Mouse (Mus musculus) limb, embryonic 11.5 days (tissue): Measurements from ENCODE around the gene C130074G19Rik. TPM values are rescaled to one million over a fixed set of nuclear protein-coding genes. Genes with fewer than 3 reads are reported as not detected.

Experiments
- ATAC-seq: fragments of 200-750 bp; cut with Nextera tagmentation; 2 replicates; pipeline ENCODE4 v1.8.0; 2017; ENCODE audit warnings: low read depth; ENCODE audit not compliant: insufficient number of reproducible peaks, low FRiP score, low TSS enrichment
- DNase-seq: peaks from one replicate; pipeline ENCODE4 v3.0.0-alpha.2; 2015; ENCODE audit warnings: low spot score
- H3K27ac ChIP-seq: fragments of 300-500 bp; sonication (generic); replicated peaks from 2 replicates; pipeline ENCODE4 v1.5.1; 2014; ENCODE audit warnings: low read depth, mild to moderate bottlenecking, low read length
- H3K27me3 ChIP-seq: fragments of 300-500 bp; sonication (generic); 2 replicates; pipeline ENCODE4 v1.6.1; 2014; ENCODE audit warnings: mild to moderate bottlenecking, low read length, mixed read lengths; ENCODE audit not compliant: control insufficient read depth, insufficient read depth
- H3K36me3 ChIP-seq: fragments of 300-500 bp; sonication (generic); 2 replicates; pipeline ENCODE4 v1.6.1; 2014; ENCODE audit warnings: mild to moderate bottlenecking, low read length, moderate library complexity, mixed read lengths; ENCODE audit not compliant: control insufficient read depth, insufficient read depth
- H3K4me1 ChIP-seq: fragments of 300-500 bp; sonication (generic); 2 replicates; pipeline ENCODE4 v1.6.1; 2014; ENCODE audit warnings: low read length, mixed read lengths; ENCODE audit not compliant: control insufficient read depth, insufficient read depth
- H3K4me2 ChIP-seq: fragments of 300-500 bp; sonication (generic); 2 replicates; pipeline ENCODE4 v1.6.1; 2014; ENCODE audit warnings: low read depth, mild to moderate bottlenecking, moderate library complexity; ENCODE audit not compliant: severe bottlenecking
- H3K4me3 ChIP-seq: fragments of 300-500 bp; sonication (generic); 2 replicates; pipeline ENCODE4 v1.5.1; 2014; ENCODE audit warnings: low read depth, low read length
- H3K9ac ChIP-seq: fragments of 300-500 bp; sonication (generic); 2 replicates; pipeline ENCODE4 v1.6.1; 2014; ENCODE audit warnings: mild to moderate bottlenecking, low read length
- H3K9me3 ChIP-seq: fragments of 300-500 bp; sonication (generic); 2 replicates; pipeline ENCODE4 v1.6.1; 2016; ENCODE audit warnings: low read length; ENCODE audit not compliant: control insufficient read depth
- WGBS: fragments of 180-500 bp; shearing (Covaris S2); extraction: QIAGEN DNeasy Blood & Tissue Kit; methylation state at CpG from one replicate; pipeline ENCODE4 v1.1.7; 2014; 5-methylcytosine and 5-hydroxymethylcytosine counted together
- polyA plus RNA-seq: library from polyadenylated mRNA; unstranded; fragments of >200 nt; fragmentation: Nextera tagmentation; extraction: Ambion mirVana; gene quantifications from 2 replicates; pipeline ENCODE4 v1.2.1, GENCODE M21; 2014

Gene C130074G19Rik
- polyA plus RNA-seq, 1 experiment from 2014 or later = 0.99 TPM

GRCm38 (mm10) chr1:184857216-184857615 is 25.8 kb downstream of the C130074G19Rik start:
- H3K9ac ChIP-seq = no peak overlapping the region
- DNase-seq = no peak
- H3K9me3 ChIP-seq = no peaks in the 10 kb centered on the region
- no peaks in the 10 kb centered on the region for H3K36me3 ChIP-seq
- ATAC-seq = no peak
- H3K27me3 ChIP-seq = no peaks in the 10 kb centered on the region
- 91% methylated on average over 9 of the region's 9 CpGs for WGBS
- no peak overlapping the region for H3K4me3 ChIP-seq
- H3K4me1 ChIP-seq = no peaks in the 10 kb centered on the region
- no peak overlapping the region for H3K4me2 ChIP-seq
- no peak overlapping the region for H3K27ac ChIP-seq

GRCm38 (mm10) chr1:184853922-184854321 is 29.1 kb downstream of the C130074G19Rik start:
- Histone ChIP-seq H3K36me3 (no peaks in the 10 kb centered on the region), H3K27ac (no peak overlapping the region), H3K9ac (no peak overlapping the region), H3K9me3 (no peaks in the 10 kb centered on the region), H3K4me1 (0 out of 2 replicates have a peak, but pooled peaks cover 2% of the 10 kb centered on the region), H3K4me3 (no peak overlapping the region), H3K27me3 (0 out of 2 replicates have a peak, but pooled peaks cover 3% of the 10 kb centered on the region), H3K4me2 (no peak overlapping the region)
- ATAC-seq (no peak), DNase-seq (no peak)
- 71% methylated on average over 3 of the region's 3 CpGs for WGBS

GRCm38 (mm10) chr1:184853339-184853738 is 29.7 kb downstream of the C130074G19Rik start:
- H3K4me3 ChIP-seq = no peak overlapping the region
- no peak overlapping the region for H3K27ac ChIP-seq
- H3K4me1 ChIP-seq = 0 out of 2 replicates have a peak, but pooled peaks cover 2% of the 10 kb centered on the region
- no peaks in the 10 kb centered on the region for H3K36me3 ChIP-seq
- DNase-seq = peak; percentile 64
- H3K9me3 ChIP-seq = no peaks in the 10 kb centered on the region
- WGBS = 28% methylated on average over 5 of the region's 5 CpGs
- H3K4me2 ChIP-seq = peak overlapping the region; percentile 27; the same call in 1 of the 2 replicates
- ATAC-seq = no peak
- H3K27me3 ChIP-seq = 0 out of 2 replicates have a peak, but pooled peaks cover 3% of the 10 kb centered on the region
- no peak overlapping the region for H3K9ac ChIP-seq

DNA sequence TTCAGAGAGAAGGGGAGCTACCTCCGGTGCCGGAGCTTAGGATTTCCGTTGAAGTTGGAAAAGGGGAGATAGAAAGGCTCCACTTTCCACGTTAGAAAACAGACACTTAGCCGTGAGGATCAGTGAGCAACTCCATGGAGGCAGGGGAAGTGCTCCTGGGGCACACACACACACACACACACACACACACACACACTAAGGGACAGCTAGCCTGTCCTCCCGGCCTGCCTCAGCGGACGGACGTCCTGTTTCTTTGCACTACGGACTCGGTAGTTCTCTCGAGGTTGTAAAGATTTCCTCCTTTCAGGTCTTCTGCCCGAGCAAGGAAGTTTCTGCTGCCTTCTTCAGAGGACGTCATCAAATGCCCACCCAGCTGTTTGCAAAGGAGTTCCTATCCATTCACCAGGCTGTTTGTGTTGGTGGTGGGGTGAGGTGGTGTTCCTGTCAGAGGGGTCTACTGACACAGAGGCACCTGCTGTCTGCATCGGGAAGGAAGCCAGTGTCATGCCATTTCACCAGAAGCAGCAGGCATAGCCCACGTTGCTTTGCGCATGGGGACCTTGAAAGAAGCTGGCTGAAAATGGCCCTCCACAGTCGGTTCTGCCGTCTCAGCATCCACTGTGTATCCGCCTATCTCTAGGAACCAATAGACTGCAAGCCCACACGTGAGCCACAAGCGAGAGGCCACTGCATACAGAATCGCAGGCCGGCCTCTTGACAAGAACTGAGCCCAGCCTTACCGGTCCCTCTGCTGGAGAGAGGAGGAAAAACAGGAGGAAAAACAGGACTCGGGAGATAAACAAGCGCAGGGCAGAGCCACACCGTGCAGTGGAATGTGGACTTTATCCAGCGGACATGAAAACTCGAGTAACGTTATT is 31.0 kb downstream of the C130074G19Rik start:
- Histone ChIP-seq H3K4me1 (0 out of 2 replicates have a peak, but pooled peaks cover 2% of the 10 kb centered on the region), H3K9ac (no peak overlapping the region), H3K4me2 (peak overlapping the region; percentile 25; the same call in 1 of the 2 replicates), H3K4me3 (no peak overlapping the region), H3K36me3 (no peaks in the 10 kb centered on the region), H3K27ac (no peak overlapping the region), H3K9me3 (no peaks in the 10 kb centered on the region), H3K27me3 (0 out of 2 replicates have a peak, but pooled peaks cover 3% of the 10 kb centered on the region)
- ATAC-seq (peak; percentile 73), DNase-seq (peak; percentile 77)
- WGBS = 24% methylated on average over 31 of the region's 31 CpGs

- no peaks in the 10 kb centered on the region for H3K36me3 ChIP-seq
- H3K4me2 ChIP-seq = no peak overlapping the region
- H3K27me3 ChIP-seq = 0 out of 2 replicates have a peak, but pooled peaks cover 3% of the 10 kb centered on the region
- ATAC-seq (no peak), DNase-seq (no peak)
- no peak overlapping the region for H3K9ac ChIP-seq
- H3K4me1 ChIP-seq = peaks cover 2% of the 10 kb centered on the region; the same call in 1 of the 2 replicates
- 57% methylated on average over 7 of the region's 7 CpGs for WGBS
- no peak overlapping the region for H3K4me3 ChIP-seq
- H3K27ac ChIP-seq = no peak overlapping the region
- no peaks in the 10 kb centered on the region for H3K9me3 ChIP-seq
These were observed 31.9 kb downstream of the C130074G19Rik start for GRCm38 (mm10) chr1:184851166-184851565.

- no peak overlapping the region for H3K27ac ChIP-seq
- no peak for ATAC-seq
- no peak overlapping the region for H3K9ac ChIP-seq
- H3K36me3 ChIP-seq = no peaks in the 10 kb centered on the region
- 0 out of 2 replicates have a peak, but pooled peaks cover under 1% of the 10 kb centered on the region for H3K27me3 ChIP-seq
- H3K9me3 ChIP-seq = no peaks in the 10 kb centered on the region
- H3K4me1 ChIP-seq = peaks cover under 1% of the 10 kb centered on the region; the same call in 1 of the 2 replicates
- DNase-seq = no peak
- WGBS = 55% methylated on average over 3 of the region's 3 CpGs
- no peak overlapping the region for H3K4me3 ChIP-seq
- H3K4me2 ChIP-seq = no peak overlapping the region
These were observed 36.0 kb downstream of the C130074G19Rik start for GRCm38 (mm10) chr1:184846973-184847372.

DNA sequence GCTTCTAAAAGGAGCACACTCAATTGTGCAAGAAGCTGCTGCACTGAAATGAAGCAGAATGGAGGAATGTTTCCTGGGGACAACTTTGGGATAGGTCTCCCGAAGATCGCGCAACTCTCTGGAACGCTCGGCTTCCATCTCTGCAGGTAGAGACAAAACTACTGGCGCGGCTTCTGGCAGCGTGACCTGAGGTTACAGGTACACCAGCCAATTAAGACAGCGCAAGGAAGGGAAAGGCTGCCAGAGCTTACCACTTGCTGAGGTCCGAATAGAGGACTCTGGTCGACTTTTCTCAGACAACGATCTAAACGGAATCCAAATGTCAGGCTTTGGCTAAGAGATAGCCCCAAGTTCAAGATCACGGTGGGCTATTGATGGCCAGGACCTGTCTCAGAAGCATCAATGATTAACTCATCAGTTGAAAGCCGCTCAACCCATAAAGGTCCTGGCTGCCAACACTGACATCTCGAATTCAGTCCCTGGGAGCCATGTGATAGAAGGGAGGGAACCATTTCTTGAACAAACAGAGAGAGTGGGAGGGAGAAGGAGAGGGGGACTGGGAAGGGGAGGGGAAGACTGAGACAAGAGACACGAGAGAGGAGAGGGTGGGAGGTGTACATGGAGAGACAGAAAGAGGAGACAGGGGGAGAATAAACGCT is 36.8 kb downstream of the C130074G19Rik start, which contains the start of gene Marc2:
TSS of gene Marc2 (minus strand) at position 360 of the 659 bp plus-strand sequence.
- Histone ChIP-seq H3K27me3 (no peaks in the 10 kb centered on the region), H3K27ac (no peak within 1 kb of the TSS), H3K9me3 (no peaks in the 10 kb centered on the region), H3K4me3 (peak within 1 kb of the TSS; percentile 76), H3K36me3 (no peaks in the 10 kb centered on the region), H3K9ac (peak within 1 kb of the TSS; percentile 77), H3K4me1 (no peaks in the 10 kb centered on the region; the same call in 1 of the 2 replicates), H3K4me2 (peak within 1 kb of the TSS; percentile 80)
- DNase-seq (no peak), ATAC-seq (0 out of 2 replicates have a peak, but pooled peaks have one; percentile 6)
- 7% methylated on average over 18 of the region's 18 CpGs for WGBS
